Mouse (Mus musculus) spleen, postnatal 14 days (tissue): ENCODE data around the gene Olfml1.

Experiments used
- DNase-seq, 2 experiments: peaks; one replicate each; pipeline ENCODE4 v3.0.0; 2021 to 2022; ENCODE audit warnings: low spot score in 2 of 2

The Olfml1 gene

GRCm38 (mm10) chr7:107567261-107567671 lies at the start of gene Olfml1:
Gene Olfml1 (plus strand): TSS chr7:107567446.
- no peak for DNase-seq

GRCm38 (mm10) chr7:107519256-107520025 lies 47.8 kb upstream of the Olfml1 start:
- DNase-seq: no peak

GRCm38 (mm10) chr7:107521411-107521810 lies 45.8 kb upstream of the Olfml1 start:
- DNase-seq: no peak

- DNase-seq: no peak
Observed at GRCm38 (mm10) chr7:107526299-107526698, 40.9 kb upstream of the Olfml1 start.

- no peak for DNase-seq
Observed at GRCm38 (mm10) chr7:107528169-107528772, 39.0 kb upstream of the Olfml1 start.

- DNase-seq: no peak
Observed at GRCm38 (mm10) chr7:107529364-107529763, 37.9 kb upstream of the Olfml1 start.

- no peak for DNase-seq
Observed at GRCm38 (mm10) chr7:107535311-107535710, 31.9 kb upstream of the Olfml1 start.

- DNase-seq: no peak
Observed at GRCm38 (mm10) chr7:107536516-107536915, 30.7 kb upstream of the Olfml1 start.

- DNase-seq: no peak
Observed at GRCm38 (mm10) chr7:107540034-107540433, 27.2 kb upstream of the Olfml1 start.

- no peak for DNase-seq
Observed at GRCm38 (mm10) chr7:107545011-107545410, 22.2 kb upstream of the Olfml1 start.

- DNase-seq: no peak
Observed at GRCm38 (mm10) chr7:107547872-107548271, 19.4 kb upstream of the Olfml1 start.

- DNase-seq: no peak
Observed at GRCm38 (mm10) chr7:107553461-107553860, 13.8 kb upstream of the Olfml1 start.

GRCm38 (mm10) chr7:107555906-107556305 lies 11.3 kb upstream of the Olfml1 start:
- DNase-seq: no peak

- no peak for DNase-seq
Observed at GRCm38 (mm10) chr7:107560675-107561074, 6.6 kb upstream of the Olfml1 start.

GRCm38 (mm10) chr7:107561584-107561983 lies 5.7 kb upstream of the Olfml1 start:
- no peak for DNase-seq

GRCm38 (mm10) chr7:107563727-107564126 lies 3.5 kb upstream of the Olfml1 start:
- no peak for DNase-seq

- no peak for DNase-seq
Observed at GRCm38 (mm10) chr7:107567674-107568073, 428 bp downstream of the Olfml1 start.

- DNase-seq: no peak
Observed at GRCm38 (mm10) chr7:107568971-107569370, 1.7 kb downstream of the Olfml1 start.

GRCm38 (mm10) chr7:107573856-107574255 lies 6.6 kb downstream of the Olfml1 start:
- DNase-seq: no peak

GRCm38 (mm10) chr7:107574276-107574675 lies 7.0 kb downstream of the Olfml1 start:
- no peak for DNase-seq

- DNase-seq: no peak
Observed at GRCm38 (mm10) chr7:107592641-107593040, 25.4 kb downstream of the Olfml1 start.

- DNase-seq: peak; percentile 9 to 37
Observed at GRCm38 (mm10) chr7:107593904-107594303, 26.7 kb downstream of the Olfml1 start.

- DNase-seq: peak; percentile 11 to 45
Observed at GRCm38 (mm10) chr7:107594325-107594856, 27.1 kb downstream of the Olfml1 start.
